Mouse (Mus musculus) forebrain, embryonic 16.5 days (tissue): Measurements from ENCODE around the gene Tmem104. TPM values are rescaled to one million over a fixed set of nuclear protein-coding genes. Genes with fewer than 3 reads are reported as not detected.

Experiments
- ATAC-seq: fragments of 200-750 bp; cut with Nextera tagmentation; 2 replicates; pipeline ENCODE4 v1.8.0; 2017; ENCODE audit warnings: mild to moderate bottlenecking, moderate library complexity
- H3K27ac ChIP-seq: fragments of 300-500 bp; sonication (generic); 2 replicates; pipeline ENCODE4 v1.5.1; 2014; ENCODE audit warnings: low read length, control low read depth
- H3K27me3 ChIP-seq: fragments of 300-500 bp; sonication (generic); replicated peaks from 2 replicates; pipeline ENCODE4 v1.6.1; 2014; ENCODE audit warnings: low read length; ENCODE audit not compliant: control insufficient read depth, insufficient read depth
- H3K36me3 ChIP-seq: fragments of 300-500 bp; sonication (generic); 2 replicates; pipeline ENCODE4 v1.6.1; 2014; ENCODE audit not compliant: control insufficient read depth, insufficient read depth
- H3K4me1 ChIP-seq: fragments of 300-500 bp; sonication (generic); replicated peaks from 2 replicates; pipeline ENCODE4 v1.6.1; 2014; ENCODE audit warnings: low read length; ENCODE audit not compliant: control insufficient read depth, insufficient read depth
- H3K4me2 ChIP-seq: fragments of 300-500 bp; sonication (generic); 2 replicates; pipeline ENCODE4 v1.6.1; 2014; ENCODE audit warnings: mild to moderate bottlenecking, low read length, control low read depth
- H3K4me3 ChIP-seq: fragments of 300-500 bp; sonication (generic); replicated peaks from 2 replicates; pipeline ENCODE4 v1.5.1; 2014; ENCODE audit warnings: mild to moderate bottlenecking, low read length, control low read depth
- H3K9ac ChIP-seq: fragments of 300-500 bp; sonication (generic); replicated peaks from 2 replicates; pipeline ENCODE4 v1.6.1; 2014; ENCODE audit warnings: low read depth, low read length, control low read depth
- H3K9me3 ChIP-seq: fragments of 300-500 bp; sonication (generic); 2 replicates; pipeline ENCODE4 v1.6.1; 2016; ENCODE audit warnings: low read length; ENCODE audit not compliant: control insufficient read depth
- WGBS: fragments of 180-500 bp; shearing (Covaris S2); extraction: QIAGEN DNeasy Blood & Tissue Kit; methylation state at CpG from one replicate; pipeline ENCODE4 v1.1.7; 2014; 5-methylcytosine and 5-hydroxymethylcytosine counted together
- polyA plus RNA-seq: library from polyadenylated mRNA; unstranded; fragments of >200 nt; fragmentation: Nextera tagmentation; extraction: Ambion mirVana; gene quantifications from 2 replicates; pipeline ENCODE4 v1.2.1, GENCODE M21; 2015

Gene Tmem104
- polyA plus RNA-seq, 1 experiment from 2014 or later, result 11.2 TPM

DNA sequence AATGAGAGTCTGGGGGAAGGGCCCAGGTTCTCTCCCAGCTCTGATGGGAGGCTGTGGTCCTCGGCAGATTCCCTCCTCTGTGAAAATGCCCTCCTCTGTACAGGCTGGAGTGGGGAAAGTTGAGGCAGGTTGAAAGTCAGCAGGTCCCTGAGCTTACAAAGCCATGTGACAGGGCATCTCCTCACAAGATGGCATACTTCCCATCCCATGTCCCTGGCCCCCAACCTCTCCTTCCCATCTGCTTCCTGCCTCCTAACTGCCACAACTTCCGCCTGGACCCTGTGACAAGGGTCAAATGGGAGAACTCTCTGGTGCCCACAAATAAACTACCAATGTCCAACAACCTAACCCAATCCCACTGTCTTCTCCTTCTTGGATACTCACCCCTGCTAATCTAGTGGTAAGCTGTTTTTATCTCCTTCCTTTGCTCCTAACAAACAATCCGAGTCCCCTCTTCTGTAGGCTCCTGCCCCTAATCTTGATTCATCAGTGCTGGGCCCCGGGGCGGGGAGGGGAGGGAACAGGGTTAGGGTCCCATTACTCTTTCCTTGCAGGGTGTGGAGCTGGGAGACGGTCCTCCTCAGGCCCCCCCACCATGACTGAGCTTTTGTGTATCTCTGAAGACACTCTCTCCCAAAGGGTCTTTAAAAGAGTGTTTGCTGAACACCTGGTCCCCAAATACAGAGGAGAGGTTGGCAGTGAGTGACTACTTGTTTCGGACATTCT, 77.0 kb downstream of the Tmem104 start:
- H3K27ac ChIP-seq, result no peak overlapping the region
- H3K4me2 ChIP-seq, result no peak overlapping the region
- H3K9me3 ChIP-seq, result no peaks in the 10 kb centered on the region
- H3K9ac ChIP-seq, result no peak overlapping the region
- H3K4me1 ChIP-seq, result peaks cover 17% of the 10 kb centered on the region
- 71% methylated on average over 7 of the region's 7 CpGs for WGBS
- no peak for ATAC-seq
- H3K36me3 ChIP-seq, result peaks cover 5% of the 10 kb centered on the region
- peaks cover 66% of the 10 kb centered on the region for H3K27me3 ChIP-seq
- no peak overlapping the region for H3K4me3 ChIP-seq

GRCm38 (mm10) chr11:115264862-115265668, 77.8 kb downstream of the Tmem104 start:
- H3K4me3 ChIP-seq, result peak overlapping the region; percentile 19
- peaks cover 60% of the 10 kb centered on the region for H3K27me3 ChIP-seq
- peak overlapping the region; percentile 45 for H3K4me2 ChIP-seq
- H3K9me3 ChIP-seq, result no peaks in the 10 kb centered on the region
- peaks cover 5% of the 10 kb centered on the region for H3K36me3 ChIP-seq
- H3K27ac ChIP-seq, result no peak overlapping the region
- peaks cover 18% of the 10 kb centered on the region for H3K4me1 ChIP-seq
- 0 out of 2 replicates have a peak, but pooled peaks have one; percentile 18 for ATAC-seq
- H3K9ac ChIP-seq, result 0 out of 2 replicates have a peak overlapping the region, but pooled peaks have one; percentile 28
- WGBS, result 5% methylated on average over 38 of the region's 39 CpGs

DNA sequence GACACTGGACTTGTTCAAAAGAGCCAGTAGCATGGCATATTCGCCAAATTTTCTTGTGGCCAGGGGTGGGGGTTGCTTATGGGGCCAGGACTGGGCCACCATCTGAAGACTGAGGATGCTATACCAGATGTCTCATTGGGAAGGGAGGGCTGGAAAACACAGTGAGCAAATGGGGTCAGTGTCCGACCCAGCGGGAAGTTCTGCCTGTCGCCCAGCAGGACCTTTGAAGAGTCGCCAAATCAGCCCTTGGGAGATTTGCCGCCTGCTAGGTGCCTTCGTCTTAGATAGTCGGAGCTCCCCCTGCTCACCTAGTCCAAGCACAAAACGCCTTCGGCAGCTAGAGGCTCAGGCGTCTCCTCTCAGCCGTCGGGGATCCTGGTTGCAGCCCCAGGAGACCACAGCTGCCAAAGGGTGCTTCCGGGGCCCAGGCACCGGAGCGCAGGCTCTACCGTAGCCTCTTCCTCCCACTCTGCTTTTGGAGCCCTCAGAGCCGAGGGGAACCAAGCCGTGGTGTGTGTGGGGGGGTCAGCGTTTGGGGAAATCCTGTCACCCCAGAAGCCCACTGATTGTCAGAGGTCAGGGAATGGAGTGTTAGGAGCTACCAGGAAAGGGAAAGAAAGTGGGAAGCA, 78.6 kb downstream of the Tmem104 start:
- Histone ChIP-seq H3K36me3 (peaks cover 5% of the 10 kb centered on the region), H3K4me2 (no peak overlapping the region), H3K4me1 (peaks cover 21% of the 10 kb centered on the region), H3K9ac (no peak overlapping the region), H3K4me3 (no peak overlapping the region), H3K9me3 (no peaks in the 10 kb centered on the region), H3K27ac (no peak overlapping the region), H3K27me3 (peaks cover 52% of the 10 kb centered on the region)
- 4% methylated on average over 20 of the region's 20 CpGs for WGBS
- no peak for ATAC-seq

DNA sequence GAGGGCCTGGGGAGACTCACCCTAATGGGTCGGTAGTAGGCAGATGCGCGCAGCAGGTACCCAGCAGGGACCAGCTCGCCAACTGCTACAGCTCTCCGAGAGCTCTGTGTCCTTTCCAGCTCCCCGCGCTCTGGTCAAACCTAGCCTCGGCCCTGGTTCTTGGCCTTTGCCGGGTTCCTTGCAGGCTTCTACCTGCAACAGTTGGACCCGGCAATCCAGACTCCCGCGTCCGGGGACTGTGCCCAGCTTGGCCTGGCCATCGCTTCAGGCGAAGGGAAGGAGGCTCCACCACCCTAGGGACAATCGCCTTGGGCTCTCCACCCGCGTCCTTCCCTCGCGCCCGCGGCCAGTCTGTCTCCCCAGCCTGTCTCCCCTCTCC, 79.1 kb downstream of the Tmem104 start:
- WGBS, result 1% methylated on average over 22 of the region's 22 CpGs
- ATAC-seq, result no peak
- Histone ChIP-seq H3K27ac (no peak overlapping the region), H3K27me3 (peaks cover 52% of the 10 kb centered on the region), H3K4me2 (peak overlapping the region; percentile 49), H3K4me3 (peak overlapping the region; percentile 30), H3K4me1 (peaks cover 21% of the 10 kb centered on the region), H3K9me3 (no peaks in the 10 kb centered on the region), H3K9ac (0 out of 2 replicates have a peak overlapping the region, but pooled peaks have one; percentile 24), H3K36me3 (peaks cover 5% of the 10 kb centered on the region)

- Histone ChIP-seq H3K36me3 (peaks cover 5% of the 10 kb centered on the region), H3K27me3 (peaks cover 49% of the 10 kb centered on the region), H3K4me3 (peak within 1 kb of the TSS; percentile 30), H3K9me3 (no peaks in the 10 kb centered on the region), H3K4me2 (peak within 1 kb of the TSS; percentile 49), H3K4me1 (peaks cover 21% of the 10 kb centered on the region), H3K27ac (no peak within 1 kb of the TSS), H3K9ac (peak within 1 kb of the TSS; percentile 24; the same call in 1 of the 2 replicates)
- no peak for ATAC-seq
- 7% methylated on average over 38 of the region's 50 CpGs for WGBS
Observed at GRCm38 (mm10) chr11:115267061-115267883, 80.0 kb downstream of the Tmem104 start, which contains the start of gene Grin2c. Gene Grin2c (minus strand): TSS chr11:115267243.

- Histone ChIP-seq H3K27ac (no peak overlapping the region), H3K9ac (no peak overlapping the region), H3K4me1 (peaks cover 21% of the 10 kb centered on the region), H3K4me3 (no peak overlapping the region), H3K9me3 (no peaks in the 10 kb centered on the region), H3K27me3 (peaks cover 44% of the 10 kb centered on the region), H3K36me3 (peaks cover 5% of the 10 kb centered on the region), H3K4me2 (no peak overlapping the region)
- ATAC-seq, result no peak
- 79% methylated on average over 11 of the region's 11 CpGs for WGBS
Observed at GRCm38 (mm10) chr11:115267958-115268357, 80.7 kb downstream of the Tmem104 start.

DNA sequence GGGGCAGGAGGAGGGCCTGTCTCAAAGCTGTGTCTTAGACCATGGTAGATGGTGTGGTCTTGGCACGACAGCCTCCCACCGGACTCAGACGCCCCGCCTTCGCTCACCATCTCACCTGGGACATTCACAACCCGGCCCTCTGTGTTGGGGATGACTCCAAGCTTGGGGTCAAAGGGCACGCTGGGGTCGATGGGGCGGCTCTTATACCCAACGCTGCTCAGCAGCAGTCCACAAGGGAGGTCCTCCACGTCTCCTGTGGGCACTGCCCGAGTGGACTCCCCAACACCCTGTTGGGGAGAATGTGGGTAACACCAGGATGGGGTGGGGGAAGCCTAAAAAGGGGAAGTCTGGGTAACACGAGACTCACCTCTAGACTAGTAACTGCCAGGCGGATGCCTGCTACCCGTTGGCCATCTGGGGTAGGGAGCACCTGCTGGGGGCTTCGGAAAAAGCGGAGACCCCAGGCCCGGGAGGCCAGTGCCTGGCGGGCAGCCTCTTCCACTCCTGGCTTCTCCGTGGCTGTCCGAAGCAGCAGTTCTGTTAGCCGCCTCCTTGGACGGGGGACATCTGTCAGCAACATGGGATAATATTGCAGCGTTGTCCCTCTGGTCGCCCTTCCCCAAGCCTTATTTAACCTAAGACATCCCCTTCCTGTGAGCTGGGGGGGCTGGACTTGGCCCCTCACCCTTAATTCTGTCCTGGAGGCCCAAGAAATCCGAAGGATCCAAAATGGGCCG, 82.2 kb downstream of the Tmem104 start:
- Histone ChIP-seq H3K36me3 (peaks cover 5% of the 10 kb centered on the region), H3K27me3 (peaks cover 38% of the 10 kb centered on the region), H3K4me2 (no peak overlapping the region), H3K4me1 (peaks cover 21% of the 10 kb centered on the region), H3K9me3 (no peaks in the 10 kb centered on the region), H3K27ac (no peak overlapping the region), H3K9ac (no peak overlapping the region), H3K4me3 (no peak overlapping the region)
- 93% methylated on average over 27 of the region's 27 CpGs for WGBS
- no peak for ATAC-seq

- H3K9me3 ChIP-seq, result no peaks in the 10 kb centered on the region
- peak; percentile 21; the same call in 1 of the 2 replicates for ATAC-seq
- no peak overlapping the region for H3K4me2 ChIP-seq
- no peak overlapping the region for H3K9ac ChIP-seq
- no peak overlapping the region for H3K4me3 ChIP-seq
- peaks cover 5% of the 10 kb centered on the region for H3K36me3 ChIP-seq
- WGBS, result 29% methylated on average over 19 of the region's 19 CpGs
- H3K27me3 ChIP-seq, result peaks cover 33% of the 10 kb centered on the region
- peaks cover 20% of the 10 kb centered on the region for H3K4me1 ChIP-seq
- H3K27ac ChIP-seq, result no peak overlapping the region
Observed at GRCm38 (mm10) chr11:115270148-115270861, 83.0 kb downstream of the Tmem104 start.
